Mouse (Mus musculus): Measurements from ENCODE around the gene Mre11a. TPM values are rescaled to one million over a fixed set of nuclear protein-coding genes. Genes with fewer than 3 reads are reported as not detected.

The Mre11a gene
- polyA plus RNA-seq, 1 experiment from 2014 or later, result 4.7 TPM

DNA sequence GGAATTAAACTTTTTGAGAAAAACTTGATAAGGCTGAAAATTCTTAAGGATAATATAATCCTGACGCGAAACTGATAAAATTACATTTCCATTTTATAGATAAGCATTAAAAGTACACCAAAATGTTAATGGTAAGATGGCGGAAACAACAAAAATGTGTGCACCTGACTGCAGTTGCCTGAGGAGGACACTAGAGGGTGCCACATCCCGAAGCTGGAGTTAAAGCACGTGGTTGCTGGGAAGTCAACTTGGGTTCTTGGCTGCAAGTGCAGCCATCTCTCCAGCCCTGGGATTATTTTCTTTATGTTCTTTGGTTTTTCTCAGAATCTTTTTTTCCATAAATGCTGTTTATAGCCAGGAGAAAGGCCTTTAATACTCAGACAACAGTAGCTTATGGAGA is 62.0 kb downstream of the Mre11a start:
- H3K27me3 ChIP-seq (replicated peaks; ENCODE audit: insufficient read depth, low read length), result no peaks in the 10 kb centered on the region
- H3K4me3 ChIP-seq (ENCODE audit: low read depth, low read length), result no peak overlapping the region
- no peak overlapping the region for H3K4me2 ChIP-seq (replicated peaks; ENCODE audit: low read depth, low read length)
- TF ChIP-seq CTCF (IDR thresholded peaks at IDR 0.05) (peak; percentile 61), EP300 (IDR thresholded peaks at IDR 0.05) (no peak)
- no peaks in the 10 kb centered on the region for H3K36me3 ChIP-seq (ENCODE audit: insufficient read depth, low read length)
- no peaks in the 10 kb centered on the region for H3K4me1 ChIP-seq (ENCODE audit: insufficient read depth, low read depth, low read length)
- no peak for ATAC-seq
- no peak for DNase-seq (ENCODE audit: low spot score)
- no peaks in the 10 kb centered on the region for H3K9me3 ChIP-seq (ENCODE audit: low read length)
- H3K9ac ChIP-seq (replicated peaks; ENCODE audit: low read depth), result no peak overlapping the region
- H3K27ac ChIP-seq (ENCODE audit: low read length), result no peak overlapping the region
- 52% methylated on average over 5 of the region's 5 CpGs for WGBS

DNA sequence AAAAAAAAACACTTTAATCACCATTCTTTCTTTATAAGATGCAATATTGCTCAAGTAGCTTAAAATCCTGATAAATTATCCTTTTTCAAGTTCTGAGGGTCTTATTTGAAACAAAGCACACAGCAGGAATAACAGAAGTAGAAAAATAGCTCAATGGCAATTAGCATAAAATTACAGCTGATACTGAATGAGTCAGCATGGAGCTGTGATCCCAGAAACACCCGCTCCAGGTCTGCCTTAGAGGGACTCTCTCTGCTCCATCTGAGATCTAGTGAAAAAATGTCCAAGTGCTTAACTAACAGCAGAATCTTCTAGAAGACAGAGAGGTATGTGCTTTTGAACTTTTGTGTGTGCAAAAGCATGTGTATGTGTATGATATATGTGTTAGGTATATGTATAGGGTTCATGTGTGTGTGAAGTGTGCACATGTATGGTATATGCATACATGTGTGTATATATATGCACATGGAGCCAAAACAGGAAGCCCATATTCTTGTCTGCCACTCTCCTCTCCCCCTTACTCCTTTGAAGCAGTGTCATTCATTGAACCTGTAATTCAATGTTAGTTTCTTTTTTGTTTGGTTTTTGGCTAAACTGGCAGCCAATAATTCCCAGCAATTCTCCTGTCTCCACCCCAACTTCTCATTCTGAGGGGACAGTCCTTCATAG is 63.9 kb downstream of the Mre11a start:
- H3K9me3 ChIP-seq (ENCODE audit: low read length), result no peaks in the 10 kb centered on the region
- no peak overlapping the region for H3K4me3 ChIP-seq (ENCODE audit: low read depth, low read length)
- H3K36me3 ChIP-seq (ENCODE audit: insufficient read depth, low read length), result no peaks in the 10 kb centered on the region
- no peak overlapping the region for H3K4me2 ChIP-seq (replicated peaks; ENCODE audit: low read depth, low read length)
- H3K9ac ChIP-seq (replicated peaks; ENCODE audit: low read depth), result no peak overlapping the region
- H3K27ac ChIP-seq (ENCODE audit: low read length), result no peak overlapping the region
- no peaks in the 10 kb centered on the region for H3K4me1 ChIP-seq (ENCODE audit: insufficient read depth, low read depth, low read length)
- no peaks in the 10 kb centered on the region for H3K27me3 ChIP-seq (replicated peaks; ENCODE audit: insufficient read depth, low read length)
- no peak for ATAC-seq
- no peak for TF ChIP-seq CTCF (IDR thresholded peaks at IDR 0.05)
- DNase-seq (ENCODE audit: low spot score), result no peak
- WGBS, result 82% methylated on average over 1 of the region's 1 CpGs

DNA sequence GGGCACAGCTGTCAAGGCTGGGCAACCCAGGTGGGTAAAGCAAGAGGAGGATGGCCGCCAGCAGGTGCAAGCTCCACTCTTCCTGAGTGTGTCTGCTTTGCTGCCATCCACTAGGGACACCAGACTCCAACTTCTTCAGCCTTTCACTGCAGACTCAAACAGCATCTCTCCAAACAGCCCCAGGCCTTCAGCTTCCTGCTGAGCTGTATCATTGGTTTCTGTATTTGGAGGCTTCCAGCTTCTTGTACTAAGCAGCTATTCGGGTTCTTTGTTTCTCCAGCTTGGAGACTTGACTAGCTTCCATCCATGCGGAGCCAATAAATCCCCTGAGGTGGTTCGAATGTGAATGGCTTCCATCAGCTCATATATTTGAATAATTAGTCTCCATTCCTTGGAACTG is 70.1 kb downstream of the Mre11a start:
- no peak for DNase-seq (ENCODE audit: low spot score)
- no peaks in the 10 kb centered on the region for H3K36me3 ChIP-seq (ENCODE audit: insufficient read depth, low read length)
- TF ChIP-seq CTCF (IDR thresholded peaks at IDR 0.05), result no peak
- no peak for TF ChIP-seq EP300 (IDR thresholded peaks at IDR 0.05)
- no peak overlapping the region for H3K27ac ChIP-seq (ENCODE audit: low read length)
- no peak overlapping the region for H3K4me2 ChIP-seq (replicated peaks; ENCODE audit: low read depth, low read length)
- H3K9ac ChIP-seq (replicated peaks; ENCODE audit: low read depth), result no peak overlapping the region
- H3K9me3 ChIP-seq (ENCODE audit: low read length), result no peaks in the 10 kb centered on the region
- no peak for ATAC-seq
- H3K27me3 ChIP-seq (replicated peaks; ENCODE audit: insufficient read depth, low read length), result peaks cover 17% of the 10 kb centered on the region
- H3K4me3 ChIP-seq (ENCODE audit: low read depth, low read length), result no peak overlapping the region
- no peaks in the 10 kb centered on the region for H3K4me1 ChIP-seq (ENCODE audit: insufficient read depth, low read depth, low read length)
- WGBS, result 77% methylated on average over 4 of the region's 4 CpGs

DNA sequence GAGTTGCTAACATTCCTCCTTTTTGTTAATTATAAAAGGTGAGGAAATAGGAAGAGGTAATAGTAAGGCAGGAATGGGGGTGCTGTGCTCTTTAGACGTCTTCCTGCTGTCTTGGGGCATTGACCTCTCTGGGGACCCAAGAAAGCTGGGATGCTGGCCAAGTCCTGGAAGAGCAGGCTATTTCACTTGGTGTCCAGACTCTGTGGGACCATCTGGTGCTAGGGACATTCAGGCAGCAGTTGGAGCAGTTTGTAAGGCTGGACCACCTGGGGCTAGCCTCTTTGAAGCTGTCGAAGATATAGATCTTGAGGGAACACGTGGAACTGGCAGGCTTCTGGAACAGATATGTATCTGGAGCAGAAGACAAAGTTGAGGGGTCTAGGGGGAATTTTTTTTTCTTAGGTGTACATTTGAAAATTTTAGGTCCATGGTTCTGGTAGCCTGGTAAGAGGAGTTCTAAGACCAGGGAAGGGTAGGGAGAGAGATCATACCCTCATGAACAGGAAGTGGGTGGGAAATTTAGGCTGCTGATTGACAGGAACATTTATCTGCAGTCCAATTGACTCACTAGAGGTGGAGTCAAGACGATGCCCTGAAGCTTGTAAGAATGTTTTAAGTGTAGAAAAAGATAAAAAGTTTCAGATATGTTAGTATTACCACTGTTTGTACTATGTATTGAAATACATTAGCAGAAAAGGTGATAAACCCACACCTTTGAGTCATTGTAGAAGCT is 72.6 kb downstream of the Mre11a start:
- TF ChIP-seq CTCF (IDR thresholded peaks at IDR 0.05) (no peak), EP300 (IDR thresholded peaks at IDR 0.05) (no peak)
- ATAC-seq (no peak), DNase-seq (ENCODE audit: low spot score) (no peak)
- Histone ChIP-seq H3K9me3 (ENCODE audit: low read length) (no peaks in the 10 kb centered on the region), H3K4me2 (replicated peaks; ENCODE audit: low read depth, low read length) (no peak overlapping the region), H3K9ac (replicated peaks; ENCODE audit: low read depth) (no peak overlapping the region), H3K36me3 (ENCODE audit: insufficient read depth, low read length) (no peaks in the 10 kb centered on the region), H3K27ac (ENCODE audit: low read length) (no peak overlapping the region), H3K4me1 (ENCODE audit: insufficient read depth, low read depth, low read length) (no peaks in the 10 kb centered on the region; the same call in 1 of the 2 replicates), H3K4me3 (ENCODE audit: low read depth, low read length) (no peak overlapping the region), H3K27me3 (replicated peaks; ENCODE audit: insufficient read depth, low read length) (peaks cover 36% of the 10 kb centered on the region)
- WGBS, result 41% methylated on average over 4 of the region's 4 CpGs

DNA sequence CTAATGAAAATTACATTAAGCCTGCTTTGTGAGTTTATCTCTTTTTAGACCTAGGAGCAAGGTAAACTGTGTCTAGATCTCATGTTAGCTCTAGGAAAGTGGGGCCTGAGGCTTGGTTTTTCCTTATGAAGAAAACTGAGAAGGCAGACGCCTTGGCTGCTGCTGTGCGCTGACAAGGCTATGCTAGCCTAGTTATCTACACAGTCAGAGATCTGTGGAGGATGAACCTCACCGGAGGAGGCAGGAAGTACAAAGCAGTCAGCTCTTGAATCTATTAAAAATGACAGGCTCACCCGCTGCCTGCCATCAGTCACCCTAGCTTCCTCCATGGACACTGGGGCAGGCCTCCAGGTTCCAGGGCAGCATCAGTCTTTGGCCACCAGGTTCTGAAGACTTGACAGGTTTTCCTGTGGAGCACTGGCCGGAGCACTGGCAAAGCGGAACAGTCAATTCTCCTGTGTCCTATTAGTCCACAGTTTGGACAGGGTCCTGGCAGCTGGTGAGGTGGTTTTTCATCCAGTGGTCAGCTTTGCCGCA is 73.8 kb downstream of the Mre11a start:
- ATAC-seq (no peak), DNase-seq (ENCODE audit: low spot score) (no peak)
- no peaks in the 10 kb centered on the region for H3K9me3 ChIP-seq (ENCODE audit: low read length)
- no peak for TF ChIP-seq EP300 (IDR thresholded peaks at IDR 0.05)
- TF ChIP-seq CTCF (IDR thresholded peaks at IDR 0.05), result no peak
- H3K27me3 ChIP-seq (replicated peaks; ENCODE audit: insufficient read depth, low read length), result peaks cover 36% of the 10 kb centered on the region
- H3K4me2 ChIP-seq (replicated peaks; ENCODE audit: low read depth, low read length), result no peak overlapping the region
- WGBS, result 59% methylated on average over 7 of the region's 7 CpGs
- no peak overlapping the region for H3K4me3 ChIP-seq (ENCODE audit: low read depth, low read length)
- no peaks in the 10 kb centered on the region; the same call in 1 of the 2 replicates for H3K4me1 ChIP-seq (ENCODE audit: insufficient read depth, low read depth, low read length)
- no peaks in the 10 kb centered on the region for H3K36me3 ChIP-seq (ENCODE audit: insufficient read depth, low read length)
- H3K27ac ChIP-seq (ENCODE audit: low read length), result no peak overlapping the region
- H3K9ac ChIP-seq (replicated peaks; ENCODE audit: low read depth), result no peak overlapping the region

DNA sequence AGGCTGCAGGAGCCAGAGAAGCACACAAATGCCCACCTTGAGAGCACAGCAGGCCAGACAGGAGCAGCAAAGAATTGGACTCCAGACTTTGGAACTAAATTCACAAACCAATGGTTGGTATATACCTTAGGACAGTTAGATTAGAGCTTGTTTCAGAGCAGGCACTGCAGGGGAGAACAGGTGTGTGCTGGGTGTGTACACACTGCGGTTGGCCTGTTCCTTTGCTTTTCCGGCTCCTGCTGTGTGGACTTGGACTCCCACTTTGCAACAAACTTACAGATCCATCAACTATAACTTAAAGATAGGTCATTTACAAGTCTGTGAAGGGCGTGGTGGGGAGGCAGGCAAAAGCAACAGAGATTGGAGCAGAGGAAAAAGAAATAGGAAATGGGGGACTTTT is 74.3 kb downstream of the Mre11a start:
- ATAC-seq (no peak), DNase-seq (ENCODE audit: low spot score) (no peak)
- H3K36me3 ChIP-seq (ENCODE audit: insufficient read depth, low read length), result no peaks in the 10 kb centered on the region
- no peak overlapping the region for H3K27ac ChIP-seq (ENCODE audit: low read length)
- no peaks in the 10 kb centered on the region; the same call in 1 of the 2 replicates for H3K4me1 ChIP-seq (ENCODE audit: insufficient read depth, low read depth, low read length)
- no peak overlapping the region for H3K4me3 ChIP-seq (ENCODE audit: low read depth, low read length)
- H3K9ac ChIP-seq (replicated peaks; ENCODE audit: low read depth), result no peak overlapping the region
- WGBS, result 73% methylated on average over 3 of the region's 3 CpGs
- no peaks in the 10 kb centered on the region for H3K9me3 ChIP-seq (ENCODE audit: low read length)
- H3K4me2 ChIP-seq (replicated peaks; ENCODE audit: low read depth, low read length), result no peak overlapping the region
- peaks cover 36% of the 10 kb centered on the region for H3K27me3 ChIP-seq (replicated peaks; ENCODE audit: insufficient read depth, low read length)
- TF ChIP-seq CTCF (IDR thresholded peaks at IDR 0.05) (no peak), EP300 (IDR thresholded peaks at IDR 0.05) (no peak)

Measured in lung, postnatal 0 days (tissue).